Mouse (Mus musculus) left cerebral cortex, adult 8-10 months (tissue): ENCODE measurements around the gene Gpi1. TPM values are rescaled to one million over a fixed set of nuclear protein-coding genes. Genes with fewer than 3 reads are reported as not detected.
A peak's percentile ranks its signal among the peaks of the same experiment; 100 is the strongest.
"Not testable (repeated sequence)": the region's sequence is repeated elsewhere in the genome, so short reads cannot be mapped to it uniquely, and the experiment has no call there.

Experiments
- DNase-seq, 2 experiments: peaks; one replicate each; pipeline ENCODE4 v3.0.0; 2022; ENCODE audit warnings: low spot score in 2 of 2
- total RNA-seq, 4 experiments: library from RNA; stranded (reverse); gene quantifications; 2 replicates each; pipeline ENCODE4 v1.2.4; 2022

Gene Gpi1
- total RNA-seq, 4 experiments from 2014 or later: 683 to 742 (median 696) TPM

- DNase-seq: no peak
Observed at GRCm38 (mm10) chr7:34189376-34189989, 40.7 kb downstream of the Gpi1 start.

- no peak for DNase-seq
Observed at GRCm38 (mm10) chr7:34183794-34184193, 46.3 kb downstream of the Gpi1 start.

GRCm38 (mm10) chr7:34183356-34183755, 46.8 kb downstream of the Gpi1 start:
- DNase-seq: no peak

- DNase-seq: not testable (repeated sequence)
Observed at GRCm38 (mm10) chr7:34176241-34176640, 53.9 kb downstream of the Gpi1 start.

GRCm38 (mm10) chr7:34172251-34172650, 57.9 kb downstream of the Gpi1 start:
- no peak for DNase-seq

- no peak for DNase-seq
Observed at GRCm38 (mm10) chr7:34169454-34169853, 60.7 kb downstream of the Gpi1 start, which contains the start of gene Uba2. Gene Uba2 (minus strand): TSS chr7:34169599.

GRCm38 (mm10) chr7:34168470-34169251, 61.5 kb downstream of the Gpi1 start:
- peak; percentile 86 to 87 for DNase-seq

- DNase-seq: peak in 1 of 2 experiments; percentile 28
Observed at GRCm38 (mm10) chr7:34167766-34168469, 62.2 kb downstream of the Gpi1 start.

- no peak for DNase-seq
Observed at GRCm38 (mm10) chr7:34166850-34167249, 63.3 kb downstream of the Gpi1 start.

- no peak for DNase-seq
Observed at GRCm38 (mm10) chr7:34165999-34166398, 64.1 kb downstream of the Gpi1 start.

- DNase-seq: no peak
Observed at GRCm38 (mm10) chr7:34164671-34165070, 65.5 kb downstream of the Gpi1 start.

- DNase-seq: no peak
Observed at GRCm38 (mm10) chr7:34159167-34159566, 71.0 kb downstream of the Gpi1 start.

- no peak for DNase-seq
Observed at GRCm38 (mm10) chr7:34157994-34158393, 72.1 kb downstream of the Gpi1 start.

Other genes starting within 250 kb of the Gpi1 start
- gene Scgb2b27, start 216.4 kb downstream of the Gpi1 start, total RNA-seq: not detected
- not detected for gene Scgb1b27, start 208.9 kb downstream of the Gpi1 start, total RNA-seq
- not detected for gene Scgb1b30, start 134.9 kb downstream of the Gpi1 start, total RNA-seq
- gene Wtip, start 97.1 kb downstream of the Gpi1 start, total RNA-seq: 10 to 100 TPM; 10.8 to 14.8 (median 13.5) TPM
- 10 to 100 TPM; 87.0 to 89.6 (median 87.7) TPM for gene Uba2, start 60.7 kb downstream of the Gpi1 start, total RNA-seq
- gene Pdcd2l, start 33.7 kb downstream of the Gpi1 start, total RNA-seq: 10 to 100 TPM; 22.3 to 25.5 (median 24.2) TPM
- not detected for gene Gm6096, start 20.7 kb upstream of the Gpi1 start, total RNA-seq
- 10 to 100 TPM; 40.1 to 47.7 (median 41.2) TPM for gene 4931406P16Rik, start 83.2 kb upstream of the Gpi1 start, total RNA-seq
- 100 to 1,000 TPM in 1 of 4 experiments, 10 to 100 TPM in 3; 85.2 to 104 (median 92.3) TPM for gene Lsm14a, start 163.0 kb upstream of the Gpi1 start, total RNA-seq